Mouse (Mus musculus) heart, adult 2 months (tissue): Measurements from ENCODE around the gene Cd180.

Experiments
- CTCF ChIP-seq: fragments of 200-600 bp; IDR thresholded peaks from 2 replicates; pipeline ENCODE4 v1.8.1; 2022; ENCODE audit warnings: antibody characterized with exemption, mild to moderate bottlenecking, moderate library complexity
- EP300 ChIP-seq: fragments of 200-500 bp; IDR thresholded peaks from 2 replicates; pipeline ENCODE4 v1.6.1; 2011; ENCODE audit warnings: low read depth, low read length, control low read depth; ENCODE audit not compliant: insufficient read depth

- no peak for TF ChIP-seq EP300
- TF ChIP-seq CTCF: no peak
Measured at GRCm38 (mm10) chr13:102684890-102685289, 8.5 kb upstream of the Cd180 start.
